Mouse (Mus musculus) hindbrain, embryonic 10.5 days (tissue): Measurements from ENCODE around the gene Cchcr1. TPM values are rescaled to one million over a fixed set of nuclear protein-coding genes. Genes with fewer than 3 reads are reported as not detected.
"Not testable (repeated sequence)": the region's sequence is repeated elsewhere in the genome, so short reads cannot be mapped to it uniquely, and the experiment has no call there.

Source experiments
- DNase-seq: peaks from one replicate; pipeline ENCODE4 v3.0.0-alpha.2; 2017; ENCODE audit warnings: low spot score
- H3K27ac ChIP-seq: fragments of 300-500 bp; sonication (generic); 2 replicates; pipeline ENCODE4 v1.5.1; 2016; ENCODE audit warnings: mild to moderate bottlenecking, moderate library complexity
- H3K27me3 ChIP-seq: fragments of 300-500 bp; sonication (generic); 2 replicates; pipeline ENCODE4 v1.6.1; 2016; ENCODE audit warnings: mild to moderate bottlenecking; ENCODE audit not compliant: poor library complexity, insufficient read depth, severe bottlenecking
- H3K36me3 ChIP-seq: fragments of 300-500 bp; sonication (generic); 2 replicates; pipeline ENCODE4 v1.6.1; 2016; ENCODE audit warnings: mild to moderate bottlenecking, moderate library complexity
- H3K4me1 ChIP-seq: fragments of 300-500 bp; sonication (generic); replicated peaks from 2 replicates; pipeline ENCODE4 v1.6.1; 2016; ENCODE audit warnings: mild to moderate bottlenecking
- H3K4me3 ChIP-seq: fragments of 300-500 bp; sonication (generic); 2 replicates; pipeline ENCODE4 v1.5.1; 2016; ENCODE audit warnings: mild to moderate bottlenecking, moderate library complexity
- H3K9me3 ChIP-seq: fragments of 300-500 bp; sonication (generic); 2 replicates; pipeline ENCODE4 v1.6.1; 2016; ENCODE audit warnings: mild to moderate bottlenecking, moderate library complexity
- WGBS: fragments of 180-500 bp; shearing (Covaris S2); methylation state at CpG from one replicate; pipeline ENCODE4 v1.1.7; 2016; 5-methylcytosine and 5-hydroxymethylcytosine counted together
- polyA plus RNA-seq: library from polyadenylated mRNA; unstranded; fragments of >200 nt; fragmentation: Nextera tagmentation; extraction: Ambion mirVana; gene quantifications from 2 replicates; pipeline ENCODE4 v1.2.1, GENCODE M21; 2016

Gene Cchcr1
- polyA plus RNA-seq, 1 experiment from 2014 or later, result 19.6 TPM

DNA sequence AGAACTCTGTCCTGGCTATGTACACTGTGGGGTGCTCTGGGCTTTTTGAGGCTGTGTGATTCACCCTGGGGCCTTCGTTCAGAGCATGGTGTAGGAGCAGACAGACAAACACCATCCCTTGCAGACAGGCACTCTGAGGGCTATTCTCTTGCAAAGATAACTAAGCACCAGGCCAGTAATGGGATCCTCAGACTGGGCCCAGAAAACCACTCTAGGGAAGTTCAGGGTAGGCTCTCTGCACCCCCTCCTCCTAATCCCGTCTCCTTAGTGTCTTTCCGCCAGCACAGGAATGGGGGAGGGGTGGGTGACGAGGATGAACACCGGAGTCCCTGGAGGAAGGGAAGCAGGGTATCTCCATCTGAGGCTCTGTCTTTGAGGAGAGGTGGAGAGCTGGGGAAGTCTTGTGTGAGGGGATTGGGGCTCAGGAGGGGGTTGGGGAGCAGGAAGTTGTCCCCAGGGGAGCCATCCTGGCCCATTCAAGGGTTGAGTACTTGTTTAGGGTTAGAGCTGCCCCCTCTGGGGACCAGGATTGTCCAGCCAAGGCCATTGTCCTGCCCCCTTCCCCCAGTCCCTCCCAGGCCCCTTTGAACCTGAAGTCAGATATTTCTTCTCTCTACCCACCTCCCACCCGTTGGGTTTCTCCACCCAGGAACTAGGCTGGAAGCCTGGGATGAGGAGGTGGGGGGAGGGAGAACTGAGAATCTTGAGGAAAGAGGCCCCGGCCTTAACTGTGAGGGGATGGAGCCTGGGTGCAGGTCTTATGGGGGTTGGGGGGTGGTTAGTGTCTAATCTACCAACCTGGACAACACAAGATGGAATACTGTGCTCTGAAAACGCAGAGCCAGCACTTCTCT, 12.0 kb upstream of the Cchcr1 start:
- Histone ChIP-seq H3K27ac (no peak overlapping the region), H3K9me3 (no peaks in the 10 kb centered on the region), H3K27me3 (peaks cover 75% of the 10 kb centered on the region), H3K4me1 (peaks cover 29% of the 10 kb centered on the region), H3K4me3 (no peak overlapping the region), H3K36me3 (no peaks in the 10 kb centered on the region)
- no peak for DNase-seq
- WGBS, result 9% methylated on average over 8 of the region's 8 CpGs

DNA sequence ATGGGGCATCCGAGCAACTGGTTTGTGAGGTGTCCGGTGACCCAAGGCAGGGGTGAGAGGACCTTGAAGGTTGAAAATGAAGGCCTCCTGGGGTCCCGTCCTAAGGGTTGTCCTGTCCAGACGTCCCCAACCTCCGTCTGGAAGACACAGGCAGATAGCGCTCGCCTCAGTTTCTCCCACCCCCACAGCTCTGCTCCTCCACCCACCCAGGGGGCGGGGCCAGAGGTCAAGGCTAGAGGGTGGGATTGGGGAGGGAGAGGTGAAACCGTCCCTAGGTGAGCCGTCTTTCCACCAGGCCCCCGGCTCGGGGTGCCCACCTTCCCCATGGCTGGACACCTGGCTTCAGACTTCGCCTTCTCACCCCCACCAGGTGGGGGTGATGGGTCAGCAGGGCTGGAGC, 11.1 kb upstream of the Cchcr1 start, which contains the start of gene Pou5f1:
TSS of gene Pou5f1 (plus strand) at position 243 of the 400 bp plus-strand sequence.
- H3K4me1 ChIP-seq, result peaks cover 29% of the 10 kb centered on the region
- H3K36me3 ChIP-seq, result no peaks in the 10 kb centered on the region
- no peak within 1 kb of the TSS for H3K27ac ChIP-seq
- no peak for DNase-seq
- WGBS, result 17% methylated on average over 13 of the region's 13 CpGs
- H3K27me3 ChIP-seq, result peaks cover 75% of the 10 kb centered on the region
- no peak within 1 kb of the TSS for H3K4me3 ChIP-seq
- no peaks in the 10 kb centered on the region for H3K9me3 ChIP-seq

DNA sequence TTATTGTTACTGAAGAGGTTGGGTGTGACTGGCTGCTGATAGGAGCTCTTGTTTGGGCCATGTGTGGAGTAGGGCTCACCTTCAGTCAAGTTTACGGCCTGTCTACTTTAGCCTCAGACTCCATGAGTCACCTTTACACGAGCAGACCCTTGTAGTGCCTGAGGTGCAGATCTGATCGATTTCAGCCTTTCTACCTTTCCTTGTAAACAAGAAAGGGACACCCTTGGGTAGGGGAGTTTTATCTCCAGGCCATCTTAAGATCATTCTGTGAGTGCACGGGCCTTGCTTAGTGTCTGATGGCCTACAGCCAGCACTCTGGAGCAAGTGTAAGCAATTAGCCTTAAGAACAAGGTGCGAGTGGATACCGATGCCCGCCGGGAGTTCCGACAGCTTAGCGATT, 10.0 kb upstream of the Cchcr1 start:
- 14% methylated on average over 10 of the region's 10 CpGs for WGBS
- no peaks in the 10 kb centered on the region for H3K36me3 ChIP-seq
- no peak for DNase-seq
- H3K27ac ChIP-seq, result no peak overlapping the region
- H3K4me3 ChIP-seq, result no peak overlapping the region
- H3K9me3 ChIP-seq, result no peaks in the 10 kb centered on the region
- H3K4me1 ChIP-seq, result peaks cover 29% of the 10 kb centered on the region
- H3K27me3 ChIP-seq, result peaks cover 73% of the 10 kb centered on the region

DNA sequence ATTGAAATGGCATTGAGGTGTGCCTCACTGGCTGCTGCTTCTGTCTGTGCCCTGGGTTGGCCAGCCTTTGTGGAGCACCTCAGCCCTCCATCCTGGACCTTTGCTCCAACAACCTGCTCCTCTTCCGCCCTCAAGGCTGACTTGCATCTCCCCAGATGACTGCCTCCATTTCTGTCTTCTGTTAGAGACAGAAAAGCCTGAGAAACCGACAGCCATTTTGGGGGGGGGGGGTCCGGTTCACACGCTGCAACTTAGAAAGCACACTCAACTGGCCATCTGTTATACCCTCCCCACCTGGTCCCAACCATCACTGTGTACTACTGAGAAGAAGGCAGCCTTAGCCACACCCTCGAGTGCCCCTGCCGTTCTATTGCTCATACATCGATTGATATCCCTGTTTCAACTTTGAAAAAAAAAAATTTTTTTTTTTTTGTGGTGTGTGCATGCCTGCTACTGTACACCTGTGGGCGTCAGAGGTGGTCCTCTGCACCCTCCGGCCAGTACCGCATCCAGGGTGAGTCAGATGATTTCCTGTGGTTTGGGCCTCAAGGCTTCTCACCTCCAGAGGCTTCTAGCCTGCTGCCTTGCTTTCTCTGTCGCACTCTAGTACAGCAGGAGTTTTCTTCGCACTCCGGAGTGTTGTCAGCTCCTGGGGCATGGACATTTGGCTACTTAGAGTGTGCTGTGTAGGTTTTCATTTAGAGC, 9.2 kb upstream of the Cchcr1 start:
- Histone ChIP-seq H3K27ac (no peak overlapping the region), H3K36me3 (peaks cover 5% of the 10 kb centered on the region), H3K4me1 (peaks cover 20% of the 10 kb centered on the region), H3K9me3 (no peaks in the 10 kb centered on the region), H3K4me3 (no peak overlapping the region), H3K27me3 (peaks cover 66% of the 10 kb centered on the region)
- WGBS, result 25% methylated on average over 13 of the region's 13 CpGs
- no peak for DNase-seq

DNA sequence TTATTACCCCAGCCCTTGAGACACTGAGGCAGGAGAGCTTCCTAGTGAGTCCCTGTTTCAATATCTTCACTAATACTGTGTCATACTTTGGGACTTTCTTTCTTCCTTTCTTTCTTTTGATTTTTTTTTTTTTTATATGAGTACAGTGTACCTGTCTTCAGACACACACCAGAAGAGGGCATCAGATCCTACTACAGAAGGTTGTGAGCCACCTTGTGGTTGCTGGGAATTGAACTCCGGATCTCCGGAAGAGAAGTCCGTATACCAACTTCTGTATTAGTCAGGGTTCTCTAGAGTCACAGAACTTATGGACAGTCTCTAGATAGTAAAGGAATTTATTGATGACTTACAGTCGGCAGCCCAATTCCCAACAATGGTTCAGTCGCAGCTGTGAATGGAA, 8.6 kb upstream of the Cchcr1 start:
- WGBS, result 62% methylated on average over 5 of the region's 5 CpGs
- H3K27me3 ChIP-seq, result peaks cover 65% of the 10 kb centered on the region

DNA sequence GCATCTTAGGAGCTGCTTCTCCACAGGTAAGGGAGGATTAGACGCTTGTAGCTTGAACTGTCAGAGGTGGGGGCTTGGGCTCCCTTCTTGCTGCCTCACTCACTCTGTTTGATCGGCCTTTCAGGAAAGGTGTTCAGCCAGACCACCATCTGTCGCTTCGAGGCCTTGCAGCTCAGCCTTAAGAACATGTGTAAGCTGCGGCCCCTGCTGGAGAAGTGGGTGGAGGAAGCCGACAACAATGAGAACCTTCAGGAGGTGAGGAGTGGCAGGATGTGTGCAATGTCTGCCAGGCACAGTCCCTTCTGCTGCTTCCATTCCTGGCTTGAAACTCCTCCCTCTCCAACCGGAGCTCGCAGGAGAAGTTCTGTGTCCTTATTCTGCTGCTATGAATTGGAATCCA, 7.6 kb upstream of the Cchcr1 start:
- Histone ChIP-seq H3K36me3 (peaks cover 16% of the 10 kb centered on the region), H3K9me3 (no peaks in the 10 kb centered on the region), H3K4me3 (no peak overlapping the region), H3K27me3 (peaks cover 55% of the 10 kb centered on the region), H3K4me1 (peaks cover 17% of the 10 kb centered on the region), H3K27ac (no peak overlapping the region)
- WGBS, result 38% methylated on average over 8 of the region's 8 CpGs
- peak; percentile 37 for DNase-seq

More for the DNA sequence above, 8.6 kb upstream of the Cchcr1 start:
- Histone ChIP-seq H3K4me1 (peaks cover 19% of the 10 kb centered on the region), H3K36me3 (peaks cover 11% of the 10 kb centered on the region)
- not testable (repeated sequence) for H3K9me3 ChIP-seq, DNase-seq, H3K4me3 ChIP-seq, H3K27ac ChIP-seq

DNA sequence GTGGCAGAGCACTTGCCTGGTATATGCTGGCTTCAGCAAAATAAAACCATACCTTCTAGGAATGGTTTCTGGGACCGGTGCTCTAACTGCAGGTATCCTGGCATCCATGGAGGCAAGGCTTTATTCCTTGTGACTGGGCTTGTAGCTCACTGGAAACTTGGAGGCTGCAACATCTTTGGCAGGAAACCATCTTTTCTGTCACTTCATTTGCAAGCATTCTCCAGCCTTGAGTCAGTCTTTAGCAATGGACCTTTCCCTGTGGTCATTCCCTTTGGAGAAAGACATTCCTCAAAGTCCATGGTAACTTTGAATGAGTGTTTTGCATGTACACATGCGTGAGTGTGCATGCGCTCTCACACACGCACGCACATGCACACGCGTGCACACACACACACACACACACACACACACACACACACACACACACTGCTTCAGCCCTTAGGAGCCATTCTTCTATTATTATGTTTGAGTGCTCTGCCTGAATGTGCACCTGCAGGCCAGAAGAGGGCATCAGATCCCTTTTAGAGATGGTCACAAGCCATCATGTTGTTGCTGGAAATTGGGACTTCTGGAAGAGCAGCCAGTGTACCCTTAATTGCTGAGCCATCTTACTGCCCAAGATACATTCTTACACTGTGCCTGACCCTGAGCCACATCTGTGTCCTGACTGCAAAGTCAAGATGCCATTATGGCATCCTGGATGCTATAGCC, 3.8 kb upstream of the Cchcr1 start:
- 94% methylated on average over 7 of the region's 7 CpGs for WGBS
- DNase-seq, result no peak
- no peaks in the 10 kb centered on the region for H3K9me3 ChIP-seq
- H3K27ac ChIP-seq, result no peak overlapping the region
- no peak overlapping the region for H3K4me3 ChIP-seq
- peaks cover 16% of the 10 kb centered on the region for H3K36me3 ChIP-seq
- peaks cover 22% of the 10 kb centered on the region for H3K27me3 ChIP-seq
- H3K4me1 ChIP-seq, result peaks cover 36% of the 10 kb centered on the region

DNA sequence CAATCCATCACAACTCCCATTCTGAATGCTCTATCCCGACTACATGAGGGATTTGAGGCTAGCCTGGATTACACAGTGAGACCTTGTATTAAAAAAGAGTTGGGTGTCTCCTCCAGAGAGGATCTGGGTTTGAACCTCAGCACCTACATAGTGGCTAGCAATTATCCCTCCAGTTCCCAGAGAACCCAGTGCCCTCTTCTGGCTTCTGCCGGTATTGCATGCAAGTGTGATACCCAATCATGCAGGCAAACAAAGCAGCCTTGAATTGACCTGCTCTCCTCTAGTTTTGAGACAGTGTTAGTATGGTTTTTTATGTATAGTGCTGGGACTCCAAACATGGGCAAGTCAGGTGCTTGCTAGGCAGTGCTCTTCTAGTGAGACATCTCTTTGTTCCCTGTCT, 3.0 kb upstream of the Cchcr1 start:
- H3K27me3 ChIP-seq, result peaks cover 15% of the 10 kb centered on the region

DNA sequence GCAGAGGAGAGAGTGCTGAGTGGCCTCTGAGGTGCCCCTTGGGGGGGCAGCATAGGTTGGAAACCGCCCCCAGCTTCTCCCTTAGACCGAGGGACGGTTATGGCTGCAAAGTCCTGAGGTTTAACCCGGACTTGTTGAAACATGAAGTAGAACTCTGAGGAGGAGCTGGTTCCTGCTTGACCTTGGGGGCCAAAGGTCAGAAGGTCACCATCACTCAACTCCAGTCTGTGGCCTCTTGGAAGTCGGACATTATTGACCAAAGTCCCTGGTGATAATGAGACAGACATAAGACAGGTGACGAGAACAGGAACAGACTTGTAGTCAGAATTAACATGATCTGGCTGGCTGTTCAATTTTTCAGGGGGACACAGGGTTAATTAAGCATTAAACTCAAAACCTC, 2.1 kb upstream of the Cchcr1 start:
- H3K27me3 ChIP-seq, result peaks cover 6% of the 10 kb centered on the region; the same call in 1 of the 2 replicates
- no peaks in the 10 kb centered on the region for H3K9me3 ChIP-seq
- peak; percentile 38 for DNase-seq
- peaks cover 42% of the 10 kb centered on the region for H3K4me1 ChIP-seq
- peak overlapping the region; percentile 71 for H3K4me3 ChIP-seq
- H3K27ac ChIP-seq, result peak overlapping the region; percentile 41; the same call in 1 of the 2 replicates
- H3K36me3 ChIP-seq, result peaks cover 19% of the 10 kb centered on the region
- WGBS, result 34% methylated on average over 6 of the region's 6 CpGs

More for the DNA sequence above, 3.0 kb upstream of the Cchcr1 start:
- Histone ChIP-seq H3K4me3 (peak overlapping the region; percentile 71; the same call in 1 of the 2 replicates), H3K4me1 (peaks cover 42% of the 10 kb centered on the region), H3K27ac (peak overlapping the region; percentile 41; the same call in 1 of the 2 replicates), H3K36me3 (peaks cover 16% of the 10 kb centered on the region), H3K9me3 (no peaks in the 10 kb centered on the region)
- peak; percentile 83 for DNase-seq
- WGBS, result 19% methylated on average over 2 of the region's 2 CpGs

DNA sequence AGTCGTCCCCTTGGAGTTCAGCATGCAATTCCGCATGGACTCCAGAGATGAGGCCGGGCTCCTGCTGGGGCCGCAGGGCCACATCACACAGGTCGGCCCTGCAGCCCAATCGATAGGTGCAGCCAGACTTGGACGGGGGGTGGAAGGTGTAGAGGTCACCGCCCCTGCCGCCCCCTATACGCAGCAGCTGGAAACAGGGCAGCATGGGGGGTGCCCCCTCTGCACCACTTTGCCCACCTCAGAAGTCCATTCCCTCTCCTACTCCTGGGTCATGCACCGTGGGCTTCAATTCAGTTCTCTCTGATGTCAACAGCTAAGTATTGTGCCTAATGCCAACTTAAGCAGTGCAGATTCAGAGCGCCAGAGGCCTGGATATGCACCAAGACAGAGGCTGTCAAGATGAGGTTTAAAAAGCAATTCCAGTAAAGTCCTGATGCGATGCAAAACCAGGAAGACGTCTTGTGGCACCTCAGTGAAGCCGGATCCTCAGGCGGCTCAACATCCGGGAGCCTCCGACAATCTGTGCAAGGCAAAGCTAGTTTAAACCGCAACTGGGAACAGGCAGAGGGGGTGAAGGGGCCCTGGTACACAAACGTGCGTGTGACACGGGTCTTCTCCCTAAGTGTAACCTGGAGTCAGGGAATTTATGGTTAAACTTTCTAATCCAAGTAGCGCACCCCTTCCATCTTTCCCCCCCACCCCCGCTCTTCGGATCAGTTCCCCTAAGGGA, 824 bp upstream of the Cchcr1 start:
- H3K27ac ChIP-seq, result peak overlapping the region; percentile 88
- H3K36me3 ChIP-seq, result peaks cover 26% of the 10 kb centered on the region
- peak; percentile 53 for DNase-seq
- peaks cover 6% of the 10 kb centered on the region; the same call in 1 of the 2 replicates for H3K27me3 ChIP-seq
- WGBS, result 7% methylated on average over 25 of the region's 25 CpGs
- peaks cover 42% of the 10 kb centered on the region for H3K4me1 ChIP-seq
- peak overlapping the region; percentile 71 for H3K4me3 ChIP-seq
- no peaks in the 10 kb centered on the region for H3K9me3 ChIP-seq

DNA sequence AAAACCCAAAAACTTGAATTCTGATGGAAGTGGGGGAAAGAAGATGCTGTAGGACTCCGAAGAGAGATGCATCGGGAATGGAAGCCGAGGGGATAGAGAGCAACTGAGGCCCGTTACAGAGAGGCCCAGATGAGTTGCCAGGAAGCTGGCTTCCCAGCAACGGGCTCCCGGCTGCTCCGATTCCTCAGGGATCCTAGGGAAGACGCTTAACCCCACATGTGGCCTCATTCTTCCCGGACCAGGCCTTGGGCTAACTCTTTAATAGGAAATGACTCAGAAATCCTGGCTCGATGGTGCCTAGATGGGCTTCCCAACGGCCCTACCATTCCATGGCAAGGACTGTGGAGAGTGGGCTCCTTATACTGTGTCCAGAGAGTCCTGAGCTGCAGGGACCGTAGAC, 626 bp downstream of the Cchcr1 start:
- H3K36me3 ChIP-seq, result peaks cover 33% of the 10 kb centered on the region
- H3K9me3 ChIP-seq, result no peaks in the 10 kb centered on the region
- peak overlapping the region; percentile 71 for H3K4me3 ChIP-seq
- peaks cover 42% of the 10 kb centered on the region for H3K4me1 ChIP-seq
- H3K27ac ChIP-seq, result peak overlapping the region; percentile 88
- peak; percentile 23 for DNase-seq
- 10% methylated on average over 12 of the region's 12 CpGs for WGBS
- H3K27me3 ChIP-seq, result peaks cover 6% of the 10 kb centered on the region; the same call in 1 of the 2 replicates

DNA sequence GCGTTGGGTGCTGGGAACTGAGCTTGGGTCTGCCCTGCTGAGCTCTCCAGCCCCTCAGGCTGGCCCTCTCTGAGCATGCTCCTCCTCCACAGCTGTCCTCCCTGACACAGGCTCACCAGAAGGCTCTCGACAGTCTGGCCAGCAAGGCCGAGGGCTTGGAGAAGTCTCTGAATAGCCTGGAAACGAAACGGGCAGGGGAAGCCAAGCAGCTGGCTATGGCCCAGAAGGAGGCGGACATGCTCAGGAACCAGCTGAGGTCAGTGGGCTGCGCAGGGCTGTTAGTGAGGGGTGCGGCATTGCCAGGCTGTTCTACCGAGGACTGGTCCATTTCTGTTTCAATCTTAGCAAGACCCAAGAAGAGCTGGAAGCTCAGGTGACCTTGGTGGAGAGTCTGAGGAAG, 7.5 kb downstream of the Cchcr1 start:
- no peak overlapping the region for H3K4me3 ChIP-seq
- H3K9me3 ChIP-seq, result no peaks in the 10 kb centered on the region
- H3K36me3 ChIP-seq, result peaks cover 86% of the 10 kb centered on the region
- no peak overlapping the region for H3K27ac ChIP-seq
- 87% methylated on average over 9 of the region's 9 CpGs for WGBS
- DNase-seq, result no peak
- H3K27me3 ChIP-seq, result no peaks in the 10 kb centered on the region
- H3K4me1 ChIP-seq, result no peaks in the 10 kb centered on the region
